Mouse (Mus musculus) kidney, adult 11 months (tissue): ENCODE measurements around the gene Hspb2.

Source experiments
- DNase-seq: peaks from one replicate; pipeline ENCODE4 v3.0.0; 2022

Hspb2 gene

GRCm38 (mm10) chr9:50709108-50709507 is 43.0 kb downstream of the Hspb2 start:
- no peak for DNase-seq

GRCm38 (mm10) chr9:50704907-50705306 is 47.2 kb downstream of the Hspb2 start:
- no peak for DNase-seq
